Mouse (Mus musculus): ENCODE results near the gene Gdf2.

- TF ChIP-seq CTCF (IDR thresholded peaks at IDR 0.05) (no peak), EP300 (IDR thresholded peaks at IDR 0.05) (no peak)
These were observed 36.9 kb downstream of the Gdf2 start for GRCm38 (mm10) chr14:33977748-33978147.
